Mouse (Mus musculus): Measurements from ENCODE around the gene Itpr2. TPM values are rescaled to one million over a fixed set of nuclear protein-coding genes. Genes with fewer than 3 reads are reported as not detected.

Itpr2 gene
- polyA plus RNA-seq, 1 experiment from 2014 or later = 6.1 TPM

- H3K4me1 ChIP-seq (ENCODE audit: control insufficient read depth, insufficient read depth, low read length) = no peaks in the 10 kb centered on the region
- H3K27ac ChIP-seq (ENCODE audit: low read depth, low read length) = no peak overlapping the region
- no peak overlapping the region for H3K9ac ChIP-seq (replicated peaks; ENCODE audit: low read depth, low read length)
- H3K27me3 ChIP-seq (ENCODE audit: control insufficient read depth, insufficient read depth, low read length) = no peaks in the 10 kb centered on the region
- H3K4me2 ChIP-seq (ENCODE audit: low read depth, low read length) = no peak overlapping the region
- no peaks in the 10 kb centered on the region for H3K36me3 ChIP-seq (ENCODE audit: control insufficient read depth, insufficient read depth, low read length)
- 92% methylated on average over 8 of the region's 8 CpGs for WGBS
- H3K9me3 ChIP-seq (ENCODE audit: control insufficient read depth, low read length) = no peaks in the 10 kb centered on the region; the same call in 1 of the 2 replicates
- H3K4me3 ChIP-seq (ENCODE audit: low read depth, low read length) = no peak overlapping the region
- no peak for ATAC-seq (ENCODE audit: low read depth)
These were observed 420.4 kb downstream of the Itpr2 start for GRCm38 (mm10) chr6:146081578-146081977.

- H3K27ac ChIP-seq (ENCODE audit: low read depth, low read length) = no peak overlapping the region
- no peak for ATAC-seq (ENCODE audit: low read depth)
- H3K9ac ChIP-seq (replicated peaks; ENCODE audit: low read depth, low read length) = no peak overlapping the region
- no peak overlapping the region for H3K4me3 ChIP-seq (ENCODE audit: low read depth, low read length)
- no peaks in the 10 kb centered on the region for H3K27me3 ChIP-seq (ENCODE audit: control insufficient read depth, insufficient read depth, low read length)
- 68% methylated on average over 18 of the region's 18 CpGs for WGBS
- H3K36me3 ChIP-seq (ENCODE audit: control insufficient read depth, insufficient read depth, low read length) = no peaks in the 10 kb centered on the region
- H3K9me3 ChIP-seq (ENCODE audit: control insufficient read depth, low read length) = no peaks in the 10 kb centered on the region
- no peaks in the 10 kb centered on the region for H3K4me1 ChIP-seq (ENCODE audit: control insufficient read depth, insufficient read depth, low read length)
- H3K4me2 ChIP-seq (ENCODE audit: low read depth, low read length) = no peak overlapping the region
These were observed 421.2 kb downstream of the Itpr2 start for GRCm38 (mm10) chr6:146080546-146081512.

GRCm38 (mm10) chr6:146079734-146080443 is 422.1 kb downstream of the Itpr2 start:
- no peaks in the 10 kb centered on the region for H3K27me3 ChIP-seq (ENCODE audit: control insufficient read depth, insufficient read depth, low read length)
- H3K4me2 ChIP-seq (ENCODE audit: low read depth, low read length) = no peak overlapping the region
- H3K9ac ChIP-seq (replicated peaks; ENCODE audit: low read depth, low read length) = no peak overlapping the region
- no peaks in the 10 kb centered on the region for H3K9me3 ChIP-seq (ENCODE audit: control insufficient read depth, low read length)
- no peak overlapping the region for H3K27ac ChIP-seq (ENCODE audit: low read depth, low read length)
- no peak for ATAC-seq (ENCODE audit: low read depth)
- no peaks in the 10 kb centered on the region for H3K4me1 ChIP-seq (ENCODE audit: control insufficient read depth, insufficient read depth, low read length)
- no peak overlapping the region for H3K4me3 ChIP-seq (ENCODE audit: low read depth, low read length)
- 42% methylated on average over 3 of the region's 3 CpGs for WGBS
- H3K36me3 ChIP-seq (ENCODE audit: control insufficient read depth, insufficient read depth, low read length) = no peaks in the 10 kb centered on the region

- no peak; the same call in 1 of the 2 replicates for ATAC-seq (ENCODE audit: low read depth)
- 56% methylated on average over 5 of the region's 5 CpGs for WGBS
These were observed 422.8 kb downstream of the Itpr2 start for GRCm38 (mm10) chr6:146079261-146079660.

GRCm38 (mm10) chr6:146078136-146078535 is 423.9 kb downstream of the Itpr2 start:
- Histone ChIP-seq H3K4me2 (ENCODE audit: low read depth, low read length) (no peak overlapping the region), H3K27me3 (ENCODE audit: control insufficient read depth, insufficient read depth, low read length) (no peaks in the 10 kb centered on the region), H3K9ac (replicated peaks; ENCODE audit: low read depth, low read length) (no peak overlapping the region), H3K36me3 (ENCODE audit: control insufficient read depth, insufficient read depth, low read length) (no peaks in the 10 kb centered on the region), H3K4me1 (ENCODE audit: control insufficient read depth, insufficient read depth, low read length) (no peaks in the 10 kb centered on the region), H3K4me3 (ENCODE audit: low read depth, low read length) (no peak overlapping the region), H3K27ac (ENCODE audit: low read depth, low read length) (no peak overlapping the region), H3K9me3 (ENCODE audit: control insufficient read depth, low read length) (no peaks in the 10 kb centered on the region)
- WGBS = 75% methylated on average over 15 of the region's 15 CpGs
- peak; percentile 68 for ATAC-seq (ENCODE audit: low read depth)

More at GRCm38 (mm10) chr6:146079261-146079660, 422.8 kb downstream of the Itpr2 start:
- H3K4me3 ChIP-seq (ENCODE audit: low read depth, low read length) = no peak overlapping the region
- H3K9me3 ChIP-seq (ENCODE audit: control insufficient read depth, low read length) = no peaks in the 10 kb centered on the region
- H3K36me3 ChIP-seq (ENCODE audit: control insufficient read depth, insufficient read depth, low read length) = no peaks in the 10 kb centered on the region
- H3K9ac ChIP-seq (replicated peaks; ENCODE audit: low read depth, low read length) = no peak overlapping the region
- no peak overlapping the region for H3K4me2 ChIP-seq (ENCODE audit: low read depth, low read length)
- no peaks in the 10 kb centered on the region for H3K4me1 ChIP-seq (ENCODE audit: control insufficient read depth, insufficient read depth, low read length)
- H3K27me3 ChIP-seq (ENCODE audit: control insufficient read depth, insufficient read depth, low read length) = no peaks in the 10 kb centered on the region
- H3K27ac ChIP-seq (ENCODE audit: low read depth, low read length) = no peak overlapping the region

- WGBS = 87% methylated on average over 11 of the region's 11 CpGs
- no peaks in the 10 kb centered on the region for H3K4me1 ChIP-seq (ENCODE audit: control insufficient read depth, insufficient read depth, low read length)
- no peak for ATAC-seq (ENCODE audit: low read depth)
- H3K9me3 ChIP-seq (ENCODE audit: control insufficient read depth, low read length) = no peaks in the 10 kb centered on the region
- no peaks in the 10 kb centered on the region for H3K27me3 ChIP-seq (ENCODE audit: control insufficient read depth, insufficient read depth, low read length)
- H3K36me3 ChIP-seq (ENCODE audit: control insufficient read depth, insufficient read depth, low read length) = no peaks in the 10 kb centered on the region
- no peak overlapping the region for H3K27ac ChIP-seq (ENCODE audit: low read depth, low read length)
- no peak overlapping the region for H3K9ac ChIP-seq (replicated peaks; ENCODE audit: low read depth, low read length)
- no peak overlapping the region for H3K4me3 ChIP-seq (ENCODE audit: low read depth, low read length)
- no peak overlapping the region for H3K4me2 ChIP-seq (ENCODE audit: low read depth, low read length)
These were observed 424.7 kb downstream of the Itpr2 start for GRCm38 (mm10) chr6:146077124-146077889.

- 78% methylated on average over 1 of the region's 1 CpGs for WGBS
- Histone ChIP-seq H3K4me3 (ENCODE audit: low read depth, low read length) (no peak overlapping the region), H3K27ac (ENCODE audit: low read depth, low read length) (no peak overlapping the region), H3K9ac (replicated peaks; ENCODE audit: low read depth, low read length) (no peak overlapping the region), H3K27me3 (ENCODE audit: control insufficient read depth, insufficient read depth, low read length) (no peaks in the 10 kb centered on the region), H3K4me2 (ENCODE audit: low read depth, low read length) (no peak overlapping the region), H3K4me1 (ENCODE audit: control insufficient read depth, insufficient read depth, low read length) (no peaks in the 10 kb centered on the region), H3K36me3 (ENCODE audit: control insufficient read depth, insufficient read depth, low read length) (no peaks in the 10 kb centered on the region), H3K9me3 (ENCODE audit: control insufficient read depth, low read length) (no peaks in the 10 kb centered on the region)
- no peak for ATAC-seq (ENCODE audit: low read depth)
These were observed 429.2 kb downstream of the Itpr2 start for GRCm38 (mm10) chr6:146072842-146073241.

- no peak overlapping the region for H3K9ac ChIP-seq (replicated peaks; ENCODE audit: low read depth, low read length)
- no peak overlapping the region for H3K27ac ChIP-seq (ENCODE audit: low read depth, low read length)
- H3K27me3 ChIP-seq (ENCODE audit: control insufficient read depth, insufficient read depth, low read length) = no peaks in the 10 kb centered on the region
- H3K36me3 ChIP-seq (ENCODE audit: control insufficient read depth, insufficient read depth, low read length) = no peaks in the 10 kb centered on the region
- H3K4me2 ChIP-seq (ENCODE audit: low read depth, low read length) = no peak overlapping the region
- no peaks in the 10 kb centered on the region for H3K4me1 ChIP-seq (ENCODE audit: control insufficient read depth, insufficient read depth, low read length)
- no peaks in the 10 kb centered on the region for H3K9me3 ChIP-seq (ENCODE audit: control insufficient read depth, low read length)
- WGBS = 98% methylated on average over 1 of the region's 1 CpGs
- no peak for ATAC-seq (ENCODE audit: low read depth)
- H3K4me3 ChIP-seq (ENCODE audit: low read depth, low read length) = no peak overlapping the region
These were observed 430.1 kb downstream of the Itpr2 start for GRCm38 (mm10) chr6:146071883-146072282.

Measured in neural tube, embryonic 14.5 days (tissue).